Mouse (Mus musculus) kidney, adult 11 months (tissue): ENCODE data around the gene Tnfsf11.

Source experiments
- DNase-seq: peaks from one replicate; pipeline ENCODE4 v3.0.0; 2022

Tnfsf11 gene

GRCm38 (mm10) chr14:78307286-78308237 is at the start of gene Tnfsf11:
Gene Tnfsf11 (minus strand): TSS chr14:78308043.
- no peak for DNase-seq

- no peak for DNase-seq
Observed at GRCm38 (mm10) chr14:78356764-78357163, 48.9 kb upstream of the Tnfsf11 start.

GRCm38 (mm10) chr14:78355381-78355780 is 47.5 kb upstream of the Tnfsf11 start:
- no peak for DNase-seq

- no peak for DNase-seq
Observed at GRCm38 (mm10) chr14:78352865-78353264, 45.0 kb upstream of the Tnfsf11 start.

GRCm38 (mm10) chr14:78351544-78351943 is 43.7 kb upstream of the Tnfsf11 start:
- DNase-seq: no peak

GRCm38 (mm10) chr14:78347715-78348114 is 39.9 kb upstream of the Tnfsf11 start:
- no peak for DNase-seq

GRCm38 (mm10) chr14:78343007-78343406 is 35.2 kb upstream of the Tnfsf11 start:
- no peak for DNase-seq

- no peak for DNase-seq
Observed at GRCm38 (mm10) chr14:78342146-78342545, 34.3 kb upstream of the Tnfsf11 start.

GRCm38 (mm10) chr14:78333341-78333740 is 25.5 kb upstream of the Tnfsf11 start:
- peak; percentile 6 for DNase-seq

- DNase-seq: no peak
Observed at GRCm38 (mm10) chr14:78331368-78331767, 23.5 kb upstream of the Tnfsf11 start.

- DNase-seq: no peak
Observed at GRCm38 (mm10) chr14:78330576-78331300, 22.9 kb upstream of the Tnfsf11 start.

GRCm38 (mm10) chr14:78329765-78330451 is 22.1 kb upstream of the Tnfsf11 start:
- no peak for DNase-seq

GRCm38 (mm10) chr14:78323356-78323755 is 15.5 kb upstream of the Tnfsf11 start:
- no peak for DNase-seq

GRCm38 (mm10) chr14:78322916-78323315 is 15.1 kb upstream of the Tnfsf11 start:
- DNase-seq: no peak

GRCm38 (mm10) chr14:78320248-78320647 is 12.4 kb upstream of the Tnfsf11 start:
- no peak for DNase-seq

GRCm38 (mm10) chr14:78319580-78319979 is 11.7 kb upstream of the Tnfsf11 start:
- DNase-seq: no peak

- DNase-seq: no peak
Observed at GRCm38 (mm10) chr14:78319000-78319399, 11.2 kb upstream of the Tnfsf11 start.

GRCm38 (mm10) chr14:78317623-78318022 is 9.8 kb upstream of the Tnfsf11 start:
- no peak for DNase-seq

- no peak for DNase-seq
Observed at GRCm38 (mm10) chr14:78300914-78301313, 6.9 kb downstream of the Tnfsf11 start.

- DNase-seq: no peak
Observed at GRCm38 (mm10) chr14:78292687-78293086, 15.2 kb downstream of the Tnfsf11 start.

GRCm38 (mm10) chr14:78289912-78290523 is 17.8 kb downstream of the Tnfsf11 start:
- no peak for DNase-seq

GRCm38 (mm10) chr14:78288903-78289302 is 18.9 kb downstream of the Tnfsf11 start:
- DNase-seq: no peak
